Mouse (Mus musculus): ENCODE data around the gene AC140267.1. TPM values are rescaled to one million over a fixed set of nuclear protein-coding genes. Genes with fewer than 3 reads are reported as not detected.
A peak's percentile ranks its signal among the peaks of the same experiment; 100 is the strongest.

Gene AC140267.1
- total and polyA plus RNA-seq, 3 experiments: 1.9 TPM; not detected in 2

DNA sequence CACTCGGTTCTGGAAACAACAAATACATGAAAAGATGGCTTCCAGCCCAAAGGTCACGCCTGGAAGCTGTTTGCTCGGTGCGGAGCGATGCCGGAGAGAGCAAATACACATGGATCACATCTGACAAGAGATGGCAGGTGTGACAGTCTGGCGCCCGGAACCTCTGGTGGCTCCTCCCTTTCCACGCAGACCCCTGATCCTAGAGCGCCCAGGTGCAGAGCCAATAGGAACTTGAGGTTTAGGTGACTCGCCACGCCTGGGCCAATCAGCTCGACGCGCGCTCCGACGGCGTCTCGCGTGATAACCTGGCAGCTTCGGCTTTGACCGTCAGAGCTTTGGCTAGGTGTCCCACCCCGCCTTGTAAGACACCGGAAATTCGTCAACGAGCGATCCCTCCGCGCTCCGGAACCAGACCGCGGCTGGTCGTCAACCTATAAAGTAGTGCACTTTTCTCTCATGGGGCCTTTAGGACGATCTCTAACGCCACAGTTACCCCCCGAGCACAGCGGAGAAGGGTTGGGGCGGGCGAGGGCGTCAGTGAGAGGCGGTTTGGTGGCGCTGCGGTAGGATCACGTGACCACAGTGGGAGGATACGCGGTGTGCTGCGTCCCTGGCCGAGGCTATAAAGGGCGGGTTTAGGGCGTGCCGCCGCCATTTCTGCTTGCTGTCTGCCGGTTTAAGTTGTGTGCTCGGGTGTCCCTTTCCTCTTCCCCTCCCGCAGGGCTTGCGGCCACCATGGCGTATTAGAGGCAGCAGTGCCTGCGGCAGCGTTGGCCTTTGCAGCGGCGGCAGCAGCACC is 19.4 kb downstream of the AC140267.1 start, which contains the start of gene Atf4 (continued):
- no peak for TF ChIP-seq MEF2A (IDR thresholded peaks at IDR 0.05; ENCODE audit: extremely low read depth, insufficient replicate concordance, low read depth, low read length, poor library complexity, severe bottlenecking)
- peak; percentile 54 for TF ChIP-seq ETS1 (IDR thresholded peaks at IDR 0.05; ENCODE audit: low read depth, low read length)
- TF ChIP-seq EP300 (IDR thresholded peaks at IDR 0.05; ENCODE audit: low read depth in 1 of 2, low read length in 2 of 2): no peak; a peak in 1 of 4 replicates
- TF ChIP-seq POLR2AphosphoS5 (IDR thresholded peaks at IDR 0.05; ENCODE audit: borderline replicate concordance, low read depth, low read length): peak; percentile 99
- peak; percentile 64 for TF ChIP-seq TCF12 (IDR thresholded peaks at IDR 0.05; ENCODE audit: low read depth, low read length)
- TF ChIP-seq SIN3A (IDR thresholded peaks at IDR 0.05; ENCODE audit: low read length): peak; percentile 61

DNA sequence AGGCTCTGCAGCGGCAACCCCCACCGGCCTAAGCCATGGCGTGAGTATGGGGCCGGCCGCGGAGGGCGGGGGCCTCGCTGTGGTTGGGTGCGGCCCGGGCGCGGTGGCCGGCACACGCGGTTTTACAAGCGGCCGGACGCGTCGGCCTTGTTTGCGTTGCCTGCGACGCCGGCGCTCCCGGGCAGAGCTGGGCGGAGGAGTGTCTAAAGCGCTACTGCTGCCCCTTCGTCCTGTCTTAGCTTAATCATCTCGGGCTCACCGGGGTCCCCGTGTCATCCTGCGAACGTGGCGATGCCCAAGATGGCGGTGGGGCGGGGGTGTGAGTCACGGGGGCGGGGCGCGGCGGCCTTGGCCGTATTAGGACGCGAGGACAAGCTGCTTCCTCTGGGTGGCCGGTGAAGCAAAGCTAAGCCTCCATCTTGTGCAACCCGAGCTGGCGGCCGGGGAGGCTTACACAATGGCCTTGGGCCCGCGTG is 20.0 kb downstream of the AC140267.1 start:
- H3K4me1 ChIP-seq (ENCODE audit: control insufficient read depth in 1 of 2, insufficient read depth in 2 of 2, low read length in 2 of 2): peaks cover 6 to 19% of the 10 kb centered on the region in 2 experiments
- peaks cover 9 to 20% of the 10 kb centered on the region in 2 experiments; a peak in 3 of 4 replicates for H3K36me3 ChIP-seq (ENCODE audit: control insufficient read depth in 1 of 2, insufficient read depth in 2 of 2, low read length in 2 of 2)
- peak overlapping the region; percentile 93 for H3K9ac ChIP-seq (ENCODE audit: control insufficient read depth, low read depth, low read length, poor library complexity, severe bottlenecking)
- H3K4me3 ChIP-seq (ENCODE audit: control insufficient read depth in 1 of 2, insufficient read depth in 1 of 2, low read depth in 2 of 2, low read length in 2 of 2): peak overlapping the region; percentile 73 to 79
- H3K9me3 ChIP-seq (replicated peaks; ENCODE audit: insufficient read depth, low read length): no peaks in the 10 kb centered on the region
- peak overlapping the region; percentile 95 for H3K27ac ChIP-seq (ENCODE audit: control insufficient read depth, low read depth, low read length)
- peak; percentile 87 for DNase-seq (ENCODE audit: low read depth, low spot score)
- H3K27me3 ChIP-seq (ENCODE audit: control insufficient read depth in 1 of 2, insufficient read depth in 2 of 2, low read length in 2 of 2): no peaks in the 10 kb centered on the region
- TF ChIP-seq CHD1 (IDR thresholded peaks at IDR 0.05; ENCODE audit: low read depth, low read length) (peak; percentile 84; the same call in 1 of the 2 replicates), MAZ (IDR thresholded peaks at IDR 0.05; ENCODE audit: low read depth, low read length) (0 out of 2 replicates have a peak, but pooled peaks have one; percentile 2), SMC3 (IDR thresholded peaks at IDR 0.05; ENCODE audit: low read depth, low read length) (no peak)
- H3K79me2 ChIP-seq (ENCODE audit: control insufficient read depth, insufficient read depth, low read length, poor library complexity): peaks cover 24% of the 10 kb centered on the region

GRCm38 (mm10) chr15:80256242-80256641 is 20.6 kb downstream of the AC140267.1 start:
- Histone ChIP-seq H3K27ac (ENCODE audit: control insufficient read depth, low read depth, low read length) (peak overlapping the region; percentile 95), H3K27me3 (ENCODE audit: control insufficient read depth in 1 of 2, insufficient read depth in 2 of 2, low read length in 2 of 2) (no peaks in the 10 kb centered on the region), H3K4me1 (ENCODE audit: control insufficient read depth in 1 of 2, insufficient read depth in 2 of 2, low read length in 2 of 2) (peaks cover 3 to 13% of the 10 kb centered on the region in 2 experiments; a peak in 3 of 4 replicates), H3K9me3 (replicated peaks; ENCODE audit: insufficient read depth, low read length) (no peaks in the 10 kb centered on the region), H3K79me2 (ENCODE audit: control insufficient read depth, insufficient read depth, low read length, poor library complexity) (peaks cover 24% of the 10 kb centered on the region), H3K9ac (ENCODE audit: control insufficient read depth, low read depth, low read length, poor library complexity, severe bottlenecking) (peak overlapping the region; percentile 93), H3K4me3 (ENCODE audit: control insufficient read depth in 1 of 2, insufficient read depth in 1 of 2, low read depth in 2 of 2, low read length in 2 of 2) (peak overlapping the region; percentile 73 to 79), H3K36me3 (ENCODE audit: control insufficient read depth in 1 of 2, insufficient read depth in 2 of 2, low read length in 2 of 2) (peaks cover 9 to 14% of the 10 kb centered on the region in 2 experiments; a peak in 3 of 4 replicates)
- no peak for DNase-seq (ENCODE audit: low read depth, low spot score)
- no peak for TF ChIP-seq TBP (IDR thresholded peaks at IDR 0.05; ENCODE audit: low read depth, low read length)
- TF ChIP-seq ZC3H11A (IDR thresholded peaks at IDR 0.05; ENCODE audit: low read depth, low read length): no peak
- peak in 1 of 2 experiments; percentile 10; a peak in 1 of 4 replicates for TF ChIP-seq POLR2A (IDR thresholded peaks at IDR 0.05; ENCODE audit: control insufficient read depth in 1 of 2, insufficient read depth in 1 of 2, low read depth in 1 of 2, low read length in 2 of 2, poor library complexity in 1 of 2)

All from MEL (cell line).